Mouse (Mus musculus): ENCODE measurements around the gene Zcchc17. TPM values are rescaled to one million over a fixed set of nuclear protein-coding genes. Genes with fewer than 3 reads are reported as not detected.
A peak's percentile ranks its signal among the peaks of the same experiment; 100 is the strongest.

Gene Zcchc17
- 97.0 and 98.1 TPM in 2 replicates for polyA plus RNA-seq (2014; fragmentation: Nextera tagmentation; extraction: Ambion mirVana)

- peak within 1 kb of the TSS; percentile 74 for H3K27ac ChIP-seq (ENCODE audit: low read depth, low read length)
- H3K27me3 ChIP-seq (ENCODE audit: control insufficient read depth, insufficient read depth, low read length): no peaks in the 10 kb centered on the region
- peak within 1 kb of the TSS; percentile 66 for H3K4me2 ChIP-seq (ENCODE audit: low read depth, low read length)
- ATAC-seq (ENCODE audit: low read depth): peak; percentile 99
- peaks cover 15% of the 10 kb centered on the region; the same call in 1 of the 2 replicates for H3K36me3 ChIP-seq (ENCODE audit: control insufficient read depth, insufficient read depth, low read length)
- WGBS: under 1% methylated on average over 49 of the region's 49 CpGs
- peak within 1 kb of the TSS; percentile 89 for H3K4me3 ChIP-seq (ENCODE audit: low read depth, low read length)
- H3K4me1 ChIP-seq (ENCODE audit: control insufficient read depth, insufficient read depth, low read length): peaks cover 14% of the 10 kb centered on the region
- H3K9me3 ChIP-seq (ENCODE audit: control insufficient read depth, low read length): no peaks in the 10 kb centered on the region
- H3K9ac ChIP-seq (replicated peaks; ENCODE audit: low read depth, low read length): peak within 1 kb of the TSS; percentile 78
These were observed at the start of gene Zcchc17, which contains the start of gene Snrnp40 for GRCm38 (mm10) chr4:130359486-130360237. Zcchc17 (minus strand) TSS chr4:130359943. Snrnp40 (plus strand) TSS chr4:130360132.

- Histone ChIP-seq H3K9ac (replicated peaks; ENCODE audit: low read depth, low read length) (no peak overlapping the region), H3K4me3 (ENCODE audit: low read depth, low read length) (no peak overlapping the region), H3K4me2 (ENCODE audit: low read depth, low read length) (no peak overlapping the region), H3K36me3 (ENCODE audit: control insufficient read depth, insufficient read depth, low read length) (peaks cover 21% of the 10 kb centered on the region), H3K4me1 (ENCODE audit: control insufficient read depth, insufficient read depth, low read length) (peaks cover 3% of the 10 kb centered on the region; the same call in 1 of the 2 replicates), H3K9me3 (ENCODE audit: control insufficient read depth, low read length) (no peaks in the 10 kb centered on the region), H3K27ac (ENCODE audit: low read depth, low read length) (no peak overlapping the region), H3K27me3 (ENCODE audit: control insufficient read depth, insufficient read depth, low read length) (no peaks in the 10 kb centered on the region)
- WGBS: 61% methylated on average over 3 of the region's 3 CpGs
- no peak for ATAC-seq (ENCODE audit: low read depth)
These were observed 31.5 kb upstream of the Zcchc17 start for GRCm38 (mm10) chr4:130391265-130391664.

GRCm38 (mm10) chr4:130389927-130390326 is 30.2 kb upstream of the Zcchc17 start:
- no peak overlapping the region for H3K9ac ChIP-seq (replicated peaks; ENCODE audit: low read depth, low read length)
- H3K9me3 ChIP-seq (ENCODE audit: control insufficient read depth, low read length): no peaks in the 10 kb centered on the region
- no peaks in the 10 kb centered on the region for H3K27me3 ChIP-seq (ENCODE audit: control insufficient read depth, insufficient read depth, low read length)
- H3K4me1 ChIP-seq (ENCODE audit: control insufficient read depth, insufficient read depth, low read length): peaks cover 3% of the 10 kb centered on the region; the same call in 1 of the 2 replicates
- ATAC-seq (ENCODE audit: low read depth): no peak
- WGBS: 87% methylated on average over 7 of the region's 7 CpGs
- peaks cover 24% of the 10 kb centered on the region for H3K36me3 ChIP-seq (ENCODE audit: control insufficient read depth, insufficient read depth, low read length)
- no peak overlapping the region for H3K4me2 ChIP-seq (ENCODE audit: low read depth, low read length)
- no peak overlapping the region for H3K4me3 ChIP-seq (ENCODE audit: low read depth, low read length)
- H3K27ac ChIP-seq (ENCODE audit: low read depth, low read length): no peak overlapping the region

GRCm38 (mm10) chr4:130389496-130389895 is 29.8 kb upstream of the Zcchc17 start:
- WGBS: 74% methylated on average over 6 of the region's 6 CpGs
- H3K27ac ChIP-seq (ENCODE audit: low read depth, low read length): no peak overlapping the region
- H3K36me3 ChIP-seq (ENCODE audit: control insufficient read depth, insufficient read depth, low read length): peaks cover 28% of the 10 kb centered on the region
- H3K4me3 ChIP-seq (ENCODE audit: low read depth, low read length): no peak overlapping the region
- no peaks in the 10 kb centered on the region for H3K9me3 ChIP-seq (ENCODE audit: control insufficient read depth, low read length)
- H3K4me2 ChIP-seq (ENCODE audit: low read depth, low read length): no peak overlapping the region
- peaks cover 3% of the 10 kb centered on the region; the same call in 1 of the 2 replicates for H3K4me1 ChIP-seq (ENCODE audit: control insufficient read depth, insufficient read depth, low read length)
- no peak for ATAC-seq (ENCODE audit: low read depth)
- H3K9ac ChIP-seq (replicated peaks; ENCODE audit: low read depth, low read length): no peak overlapping the region
- H3K27me3 ChIP-seq (ENCODE audit: control insufficient read depth, insufficient read depth, low read length): no peaks in the 10 kb centered on the region

GRCm38 (mm10) chr4:130387256-130387655 is 27.5 kb upstream of the Zcchc17 start:
- Histone ChIP-seq H3K27me3 (ENCODE audit: control insufficient read depth, insufficient read depth, low read length) (no peaks in the 10 kb centered on the region), H3K36me3 (ENCODE audit: control insufficient read depth, insufficient read depth, low read length) (peaks cover 33% of the 10 kb centered on the region), H3K4me3 (ENCODE audit: low read depth, low read length) (no peak overlapping the region), H3K4me2 (ENCODE audit: low read depth, low read length) (no peak overlapping the region), H3K9ac (replicated peaks; ENCODE audit: low read depth, low read length) (no peak overlapping the region), H3K4me1 (ENCODE audit: control insufficient read depth, insufficient read depth, low read length) (no peaks in the 10 kb centered on the region; the same call in 1 of the 2 replicates), H3K27ac (ENCODE audit: low read depth, low read length) (no peak overlapping the region), H3K9me3 (ENCODE audit: control insufficient read depth, low read length) (no peaks in the 10 kb centered on the region)
- no peak for ATAC-seq (ENCODE audit: low read depth)
- WGBS: 68% methylated on average over 3 of the region's 3 CpGs

- no peaks in the 10 kb centered on the region for H3K9me3 ChIP-seq (ENCODE audit: control insufficient read depth, low read length)
- no peaks in the 10 kb centered on the region for H3K27me3 ChIP-seq (ENCODE audit: control insufficient read depth, insufficient read depth, low read length)
- H3K36me3 ChIP-seq (ENCODE audit: control insufficient read depth, insufficient read depth, low read length): peaks cover 50% of the 10 kb centered on the region
- H3K4me3 ChIP-seq (ENCODE audit: low read depth, low read length): no peak overlapping the region
- H3K4me1 ChIP-seq (ENCODE audit: control insufficient read depth, insufficient read depth, low read length): no peaks in the 10 kb centered on the region
- no peak for ATAC-seq (ENCODE audit: low read depth)
- 94% methylated on average over 2 of the region's 2 CpGs for WGBS
- no peak overlapping the region for H3K4me2 ChIP-seq (ENCODE audit: low read depth, low read length)
- no peak overlapping the region for H3K9ac ChIP-seq (replicated peaks; ENCODE audit: low read depth, low read length)
- no peak overlapping the region for H3K27ac ChIP-seq (ENCODE audit: low read depth, low read length)
These were observed 20.7 kb upstream of the Zcchc17 start for GRCm38 (mm10) chr4:130380418-130380817.

- H3K9me3 ChIP-seq (ENCODE audit: control insufficient read depth, low read length): no peaks in the 10 kb centered on the region
- no peak for ATAC-seq (ENCODE audit: low read depth)
- H3K27me3 ChIP-seq (ENCODE audit: control insufficient read depth, insufficient read depth, low read length): no peaks in the 10 kb centered on the region
- H3K4me1 ChIP-seq (ENCODE audit: control insufficient read depth, insufficient read depth, low read length): no peaks in the 10 kb centered on the region
- WGBS: 96% methylated on average over 2 of the region's 2 CpGs
- no peak overlapping the region for H3K9ac ChIP-seq (replicated peaks; ENCODE audit: low read depth, low read length)
- no peak overlapping the region for H3K4me3 ChIP-seq (ENCODE audit: low read depth, low read length)
- H3K27ac ChIP-seq (ENCODE audit: low read depth, low read length): no peak overlapping the region
- peaks cover 47% of the 10 kb centered on the region for H3K36me3 ChIP-seq (ENCODE audit: control insufficient read depth, insufficient read depth, low read length)
- H3K4me2 ChIP-seq (ENCODE audit: low read depth, low read length): no peak overlapping the region
These were observed 19.4 kb upstream of the Zcchc17 start for GRCm38 (mm10) chr4:130379181-130379580.

GRCm38 (mm10) chr4:130377500-130377899 is 17.8 kb upstream of the Zcchc17 start:
- no peak for ATAC-seq (ENCODE audit: low read depth)
- peaks cover 43% of the 10 kb centered on the region for H3K36me3 ChIP-seq (ENCODE audit: control insufficient read depth, insufficient read depth, low read length)
- WGBS: 85% methylated on average over 4 of the region's 4 CpGs

GRCm38 (mm10) chr4:130376675-130377074 is 16.9 kb upstream of the Zcchc17 start:
- Histone ChIP-seq H3K4me3 (ENCODE audit: low read depth, low read length) (no peak overlapping the region), H3K4me2 (ENCODE audit: low read depth, low read length) (no peak overlapping the region), H3K9ac (replicated peaks; ENCODE audit: low read depth, low read length) (no peak overlapping the region), H3K27ac (ENCODE audit: low read depth, low read length) (no peak overlapping the region), H3K4me1 (ENCODE audit: control insufficient read depth, insufficient read depth, low read length) (no peaks in the 10 kb centered on the region), H3K36me3 (ENCODE audit: control insufficient read depth, insufficient read depth, low read length) (peaks cover 41% of the 10 kb centered on the region), H3K27me3 (ENCODE audit: control insufficient read depth, insufficient read depth, low read length) (no peaks in the 10 kb centered on the region), H3K9me3 (ENCODE audit: control insufficient read depth, low read length) (no peaks in the 10 kb centered on the region)
- whole genome bisulfite sequencing: 92% methylated on average over 4 of the region's 4 CpGs
- ATAC-seq (ENCODE audit: low read depth): no peak

More at GRCm38 (mm10) chr4:130377500-130377899, 17.8 kb upstream of the Zcchc17 start:
- H3K27me3 ChIP-seq (ENCODE audit: control insufficient read depth, insufficient read depth, low read length): no peaks in the 10 kb centered on the region
- no peaks in the 10 kb centered on the region for H3K9me3 ChIP-seq (ENCODE audit: control insufficient read depth, low read length)
- H3K27ac ChIP-seq (ENCODE audit: low read depth, low read length): no peak overlapping the region
- no peak overlapping the region for H3K9ac ChIP-seq (replicated peaks; ENCODE audit: low read depth, low read length)
- no peaks in the 10 kb centered on the region for H3K4me1 ChIP-seq (ENCODE audit: control insufficient read depth, insufficient read depth, low read length)
- no peak overlapping the region for H3K4me3 ChIP-seq (ENCODE audit: low read depth, low read length)
- no peak overlapping the region for H3K4me2 ChIP-seq (ENCODE audit: low read depth, low read length)

Data from neural tube, embryonic 14.5 days (tissue).